Mouse (Mus musculus) midbrain, embryonic 14.5 days (tissue): ENCODE measurements around the gene Actr1a. TPM values are rescaled to one million over a fixed set of nuclear protein-coding genes. Genes with fewer than 3 reads are reported as not detected.

Experiments
- ATAC-seq: fragments of 200-750 bp; cut with Nextera tagmentation; 2 replicates; pipeline ENCODE4 v1.8.0; 2017; ENCODE audit warnings: moderate number of reproducible peaks, moderate library complexity; ENCODE audit not compliant: low FRiP score, low TSS enrichment
- DNase-seq: peaks from one replicate; pipeline ENCODE4 v3.0.0-alpha.2; 2015
- H3K27ac ChIP-seq: fragments of 300-500 bp; sonication (generic); replicated peaks from 2 replicates; pipeline ENCODE4 v1.5.1; 2014; ENCODE audit warnings: mild to moderate bottlenecking, low read depth, low read length, moderate library complexity
- H3K27me3 ChIP-seq: fragments of 300-500 bp; sonication (generic); 2 replicates; pipeline ENCODE4 v1.6.1; 2014; ENCODE audit warnings: low read length, control low read depth, mixed read lengths; ENCODE audit not compliant: control insufficient read depth, insufficient read depth
- H3K36me3 ChIP-seq: fragments of 300-500 bp; sonication (generic); 2 replicates; pipeline ENCODE4 v1.6.1; 2014; ENCODE audit warnings: low read length, control low read depth; ENCODE audit not compliant: control insufficient read depth, insufficient read depth
- H3K4me1 ChIP-seq: fragments of 300-500 bp; sonication (generic); 2 replicates; pipeline ENCODE4 v1.6.1; 2014; ENCODE audit warnings: mild to moderate bottlenecking, antibody characterized with exemption, low read length, control low read depth; ENCODE audit not compliant: control insufficient read depth, insufficient read depth
- H3K4me2 ChIP-seq: fragments of 300-500 bp; sonication (generic); 2 replicates; pipeline ENCODE4 v1.6.1; 2014; ENCODE audit warnings: mild to moderate bottlenecking, low read length, moderate library complexity
- H3K4me3 ChIP-seq: fragments of 300-500 bp; sonication (generic); replicated peaks from 2 replicates; pipeline ENCODE4 v1.5.1; 2014; ENCODE audit warnings: low read depth, low read length
- H3K9ac ChIP-seq: fragments of 300-500 bp; sonication (generic); replicated peaks from 2 replicates; pipeline ENCODE4 v1.6.1; 2014; ENCODE audit warnings: mild to moderate bottlenecking, low read length, moderate library complexity
- H3K9me3 ChIP-seq: fragments of 300-500 bp; sonication (generic); 2 replicates; pipeline ENCODE4 v1.6.1; 2016; ENCODE audit warnings: low read length, control low read depth, mixed read lengths; ENCODE audit not compliant: control insufficient read depth
- WGBS: fragments of 180-500 bp; shearing (Covaris S2); extraction: QIAGEN DNeasy Blood & Tissue Kit; methylation state at CpG from one replicate; pipeline ENCODE4 v1.1.7; 2014; 5-methylcytosine and 5-hydroxymethylcytosine counted together
- polyA plus RNA-seq: library from polyadenylated mRNA; unstranded; fragments of >200 nt; fragmentation: Nextera tagmentation; extraction: Ambion mirVana; gene quantifications from 2 replicates; pipeline ENCODE4 v1.2.1, GENCODE M21; 2014

The Actr1a gene
- polyA plus RNA-seq, result 320 and 379 TPM in 2 replicates

GRCm38 (mm10) chr19:46395109-46396009 lies at the start of gene Actr1a:
Gene Actr1a (minus strand): TSS chr19:46395748.
- DNase-seq (peak; percentile 99), ATAC-seq (peak; percentile 92)
- Histone ChIP-seq H3K36me3 (no peaks in the 10 kb centered on the region), H3K27me3 (no peaks in the 10 kb centered on the region), H3K9me3 (no peaks in the 10 kb centered on the region), H3K4me3 (peak within 1 kb of the TSS; percentile 90), H3K4me1 (peaks cover 41% of the 10 kb centered on the region), H3K9ac (peak within 1 kb of the TSS; percentile 94), H3K27ac (peak within 1 kb of the TSS; percentile 86), H3K4me2 (peak within 1 kb of the TSS; percentile 96)
- under 1% methylated on average over 51 of the region's 51 CpGs for WGBS

- WGBS, result 4% methylated on average over 6 of the region's 6 CpGs
- no peak overlapping the region for H3K9ac ChIP-seq
- no peak overlapping the region for H3K4me3 ChIP-seq
- no peaks in the 10 kb centered on the region for H3K36me3 ChIP-seq
- DNase-seq, result peak; percentile 89
- peaks cover 11% of the 10 kb centered on the region for H3K4me1 ChIP-seq
- H3K9me3 ChIP-seq, result no peaks in the 10 kb centered on the region
- H3K27me3 ChIP-seq, result no peaks in the 10 kb centered on the region
- peak; percentile 55; the same call in 1 of the 2 replicates for ATAC-seq
- H3K4me2 ChIP-seq, result no peak overlapping the region
- H3K27ac ChIP-seq, result no peak overlapping the region; the same call in 1 of the 2 replicates
Observed at GRCm38 (mm10) chr19:46444209-46444608, 48.7 kb upstream of the Actr1a start.

GRCm38 (mm10) chr19:46443509-46443908 lies 48.0 kb upstream of the Actr1a start:
- no peak overlapping the region for H3K9ac ChIP-seq
- no peak overlapping the region for H3K4me2 ChIP-seq
- no peaks in the 10 kb centered on the region for H3K9me3 ChIP-seq
- 2% methylated on average over 6 of the region's 6 CpGs for WGBS
- H3K27ac ChIP-seq, result peak overlapping the region; percentile 1; the same call in 1 of the 2 replicates
- peaks cover 11% of the 10 kb centered on the region for H3K4me1 ChIP-seq
- H3K4me3 ChIP-seq, result no peak overlapping the region
- H3K27me3 ChIP-seq, result no peaks in the 10 kb centered on the region
- H3K36me3 ChIP-seq, result no peaks in the 10 kb centered on the region
- ATAC-seq (no peak), DNase-seq (no peak)

- ATAC-seq (no peak), DNase-seq (peak; percentile 51)
- Histone ChIP-seq H3K9ac (no peak overlapping the region), H3K27me3 (no peaks in the 10 kb centered on the region), H3K4me3 (no peak overlapping the region), H3K4me1 (peaks cover 11% of the 10 kb centered on the region; the same call in 1 of the 2 replicates), H3K27ac (peak overlapping the region; percentile 49), H3K4me2 (no peak overlapping the region), H3K36me3 (no peaks in the 10 kb centered on the region), H3K9me3 (no peaks in the 10 kb centered on the region)
- WGBS, result 5% methylated on average over 7 of the region's 7 CpGs
Observed at GRCm38 (mm10) chr19:46435492-46435891, 39.9 kb upstream of the Actr1a start.

GRCm38 (mm10) chr19:46434591-46434990 lies 39.0 kb upstream of the Actr1a start:
- H3K27ac ChIP-seq, result peak overlapping the region; percentile 32; the same call in 1 of the 2 replicates
- peak; percentile 41 for DNase-seq

GRCm38 (mm10) chr19:46434148-46434547 lies 38.6 kb upstream of the Actr1a start:
- Histone ChIP-seq H3K27ac (no peak overlapping the region), H3K4me1 (peaks cover 11% of the 10 kb centered on the region; the same call in 1 of the 2 replicates), H3K4me2 (no peak overlapping the region), H3K36me3 (no peaks in the 10 kb centered on the region), H3K9me3 (no peaks in the 10 kb centered on the region), H3K27me3 (no peaks in the 10 kb centered on the region), H3K4me3 (no peak overlapping the region), H3K9ac (no peak overlapping the region)
- 69% methylated on average over 9 of the region's 9 CpGs for WGBS
- no peak for ATAC-seq
- DNase-seq, result no peak

More at GRCm38 (mm10) chr19:46434591-46434990, 39.0 kb upstream of the Actr1a start:
- Histone ChIP-seq H3K9me3 (no peaks in the 10 kb centered on the region), H3K9ac (no peak overlapping the region), H3K4me2 (no peak overlapping the region), H3K4me1 (peaks cover 11% of the 10 kb centered on the region; the same call in 1 of the 2 replicates), H3K27me3 (no peaks in the 10 kb centered on the region), H3K36me3 (no peaks in the 10 kb centered on the region), H3K4me3 (no peak overlapping the region)
- 51% methylated on average over 9 of the region's 9 CpGs for WGBS
- no peak for ATAC-seq

GRCm38 (mm10) chr19:46433712-46434111 lies 38.2 kb upstream of the Actr1a start:
- no peak overlapping the region for H3K9ac ChIP-seq
- no peaks in the 10 kb centered on the region for H3K9me3 ChIP-seq
- H3K27me3 ChIP-seq, result no peaks in the 10 kb centered on the region
- 72% methylated on average over 7 of the region's 7 CpGs for WGBS
- no peak for DNase-seq
- no peaks in the 10 kb centered on the region for H3K36me3 ChIP-seq
- H3K27ac ChIP-seq, result peak overlapping the region; percentile 2; the same call in 1 of the 2 replicates
- no peak for ATAC-seq
- H3K4me2 ChIP-seq, result no peak overlapping the region
- H3K4me1 ChIP-seq, result peaks cover 11% of the 10 kb centered on the region; the same call in 1 of the 2 replicates
- no peak overlapping the region for H3K4me3 ChIP-seq

GRCm38 (mm10) chr19:46429250-46429649 lies 33.7 kb upstream of the Actr1a start:
- no peak for ATAC-seq
- H3K4me1 ChIP-seq, result peaks cover 2% of the 10 kb centered on the region; the same call in 1 of the 2 replicates
- H3K9me3 ChIP-seq, result no peaks in the 10 kb centered on the region
- 0 out of 2 replicates have a peak, but pooled peaks cover 5% of the 10 kb centered on the region for H3K36me3 ChIP-seq
- no peak overlapping the region for H3K9ac ChIP-seq
- no peak overlapping the region for H3K4me3 ChIP-seq
- DNase-seq, result no peak
- H3K27me3 ChIP-seq, result no peaks in the 10 kb centered on the region
- H3K27ac ChIP-seq, result no peak overlapping the region
- no peak overlapping the region for H3K4me2 ChIP-seq
